Mouse (Mus musculus): ENCODE measurements around the gene Dlat. TPM values are rescaled to one million over a fixed set of nuclear protein-coding genes. Genes with fewer than 3 reads are reported as not detected.

Dlat gene
- polyA plus RNA-seq, 1 experiment from 2014 or later, result 49.5 TPM

GRCm38 (mm10) chr9:50692626-50693580, 33.3 kb upstream of the Dlat start:
- Histone ChIP-seq H3K9ac (replicated peaks) (no peak overlapping the region; the same call in 1 of the 2 replicates), H3K4me2 (peak overlapping the region; percentile 20; the same call in 1 of the 2 replicates), H3K9me3 (no peaks in the 10 kb centered on the region), H3K4me1 (replicated peaks) (peaks cover 14% of the 10 kb centered on the region), H3K4me3 (replicated peaks) (no peak overlapping the region), H3K27me3 (no peaks in the 10 kb centered on the region), H3K36me3 (peaks cover 49% of the 10 kb centered on the region), H3K27ac (peak overlapping the region; percentile 81)
- ATAC-seq (ENCODE audit: insufficient number of reproducible peaks, insufficient read depth, low FRiP score, low TSS enrichment, low read depth), result peak; percentile 60
- 35% methylated on average over 13 of the region's 13 CpGs for WGBS

GRCm38 (mm10) chr9:50686866-50687652, 27.5 kb upstream of the Dlat start:
- no peaks in the 10 kb centered on the region for H3K9me3 ChIP-seq
- H3K27me3 ChIP-seq, result no peaks in the 10 kb centered on the region
- 89% methylated on average over 6 of the region's 6 CpGs for WGBS
- H3K4me2 ChIP-seq, result no peak overlapping the region
- H3K9ac ChIP-seq (replicated peaks), result no peak overlapping the region
- H3K4me3 ChIP-seq (replicated peaks), result no peak overlapping the region
- H3K36me3 ChIP-seq, result peaks cover 78% of the 10 kb centered on the region
- H3K4me1 ChIP-seq (replicated peaks), result no peaks in the 10 kb centered on the region
- ATAC-seq (ENCODE audit: insufficient number of reproducible peaks, insufficient read depth, low FRiP score, low TSS enrichment, low read depth), result no peak
- H3K27ac ChIP-seq, result no peak overlapping the region

GRCm38 (mm10) chr9:50681727-50682126, 22.1 kb upstream of the Dlat start:
- no peak overlapping the region for H3K4me2 ChIP-seq
- H3K9ac ChIP-seq (replicated peaks), result no peak overlapping the region
- peaks cover 90% of the 10 kb centered on the region for H3K36me3 ChIP-seq
- H3K4me3 ChIP-seq (replicated peaks), result no peak overlapping the region
- ATAC-seq (ENCODE audit: insufficient number of reproducible peaks, insufficient read depth, low FRiP score, low TSS enrichment, low read depth), result no peak
- H3K4me1 ChIP-seq (replicated peaks), result no peaks in the 10 kb centered on the region
- 66% methylated on average over 7 of the region's 7 CpGs for WGBS
- no peak overlapping the region for H3K27ac ChIP-seq
- H3K27me3 ChIP-seq, result no peaks in the 10 kb centered on the region
- H3K9me3 ChIP-seq, result no peaks in the 10 kb centered on the region

- H3K4me1 ChIP-seq (replicated peaks), result no peaks in the 10 kb centered on the region
- H3K36me3 ChIP-seq, result peaks cover 84% of the 10 kb centered on the region
- no peaks in the 10 kb centered on the region for H3K27me3 ChIP-seq
- no peak overlapping the region for H3K9ac ChIP-seq (replicated peaks)
- no peak overlapping the region for H3K27ac ChIP-seq
- WGBS, result 90% methylated on average over 1 of the region's 1 CpGs
- no peaks in the 10 kb centered on the region for H3K9me3 ChIP-seq
- no peak overlapping the region for H3K4me3 ChIP-seq (replicated peaks)
- H3K4me2 ChIP-seq, result no peak overlapping the region
- ATAC-seq (ENCODE audit: insufficient number of reproducible peaks, insufficient read depth, low FRiP score, low TSS enrichment, low read depth), result no peak
Observed at GRCm38 (mm10) chr9:50679406-50679805, 19.8 kb upstream of the Dlat start.

GRCm38 (mm10) chr9:50674771-50675170, 15.2 kb upstream of the Dlat start:
- H3K9me3 ChIP-seq, result no peaks in the 10 kb centered on the region
- no peaks in the 10 kb centered on the region for H3K27me3 ChIP-seq
- WGBS, result 33% methylated on average over 1 of the region's 1 CpGs
- peaks cover 43% of the 10 kb centered on the region for H3K36me3 ChIP-seq
- H3K9ac ChIP-seq (replicated peaks), result no peak overlapping the region
- H3K4me1 ChIP-seq (replicated peaks), result no peaks in the 10 kb centered on the region
- H3K4me3 ChIP-seq (replicated peaks), result no peak overlapping the region
- ATAC-seq (ENCODE audit: insufficient number of reproducible peaks, insufficient read depth, low FRiP score, low TSS enrichment, low read depth), result no peak
- no peak overlapping the region for H3K4me2 ChIP-seq
- H3K27ac ChIP-seq, result no peak overlapping the region

- whole genome bisulfite sequencing, result 39% methylated on average over 5 of the region's 5 CpGs
- no peak for ATAC-seq (ENCODE audit: insufficient number of reproducible peaks, insufficient read depth, low FRiP score, low TSS enrichment, low read depth)
- H3K36me3 ChIP-seq, result peaks cover 51% of the 10 kb centered on the region
Observed at GRCm38 (mm10) chr9:50670690-50671089, 11.1 kb upstream of the Dlat start.

GRCm38 (mm10) chr9:50667579-50668498, 8.3 kb upstream of the Dlat start:
- no peak overlapping the region for H3K9ac ChIP-seq (replicated peaks)
- no peak overlapping the region for H3K27ac ChIP-seq
- no peak overlapping the region for H3K4me3 ChIP-seq (replicated peaks)
- no peak overlapping the region for H3K4me2 ChIP-seq
- ATAC-seq (ENCODE audit: insufficient number of reproducible peaks, insufficient read depth, low FRiP score, low TSS enrichment, low read depth), result no peak
- 83% methylated on average over 8 of the region's 8 CpGs for WGBS
- H3K9me3 ChIP-seq, result no peaks in the 10 kb centered on the region
- no peaks in the 10 kb centered on the region for H3K4me1 ChIP-seq (replicated peaks)
- no peaks in the 10 kb centered on the region for H3K27me3 ChIP-seq
- peaks cover 60% of the 10 kb centered on the region for H3K36me3 ChIP-seq

More at GRCm38 (mm10) chr9:50670690-50671089, 11.1 kb upstream of the Dlat start:
- H3K9me3 ChIP-seq, result no peaks in the 10 kb centered on the region
- H3K4me3 ChIP-seq (replicated peaks), result no peak overlapping the region
- H3K9ac ChIP-seq (replicated peaks), result no peak overlapping the region
- H3K27me3 ChIP-seq, result no peaks in the 10 kb centered on the region
- no peak overlapping the region for H3K27ac ChIP-seq
- H3K4me1 ChIP-seq (replicated peaks), result no peaks in the 10 kb centered on the region
- H3K4me2 ChIP-seq, result no peak overlapping the region

- Histone ChIP-seq H3K27ac (no peak overlapping the region), H3K4me3 (replicated peaks) (no peak overlapping the region), H3K9me3 (no peaks in the 10 kb centered on the region), H3K36me3 (peaks cover 60% of the 10 kb centered on the region), H3K4me1 (replicated peaks) (no peaks in the 10 kb centered on the region), H3K4me2 (no peak overlapping the region), H3K9ac (replicated peaks) (no peak overlapping the region), H3K27me3 (no peaks in the 10 kb centered on the region)
- WGBS, result 90% methylated on average over 6 of the region's 6 CpGs
- ATAC-seq (ENCODE audit: insufficient number of reproducible peaks, insufficient read depth, low FRiP score, low TSS enrichment, low read depth), result no peak
Observed at GRCm38 (mm10) chr9:50666442-50666841, 6.9 kb upstream of the Dlat start.

- Histone ChIP-seq H3K27me3 (no peaks in the 10 kb centered on the region), H3K4me2 (no peak overlapping the region), H3K27ac (no peak overlapping the region), H3K36me3 (peaks cover 60% of the 10 kb centered on the region), H3K9me3 (no peaks in the 10 kb centered on the region), H3K4me1 (replicated peaks) (peaks cover 4% of the 10 kb centered on the region; the same call in 1 of the 2 replicates), H3K9ac (replicated peaks) (no peak overlapping the region), H3K4me3 (replicated peaks) (no peak overlapping the region)
- WGBS, result 96% methylated on average over 5 of the region's 5 CpGs
- ATAC-seq (ENCODE audit: insufficient number of reproducible peaks, insufficient read depth, low FRiP score, low TSS enrichment, low read depth), result no peak
Observed at GRCm38 (mm10) chr9:50664826-50665225, 5.2 kb upstream of the Dlat start.

GRCm38 (mm10) chr9:50660431-50660830, 851 bp upstream of the Dlat start:
- Histone ChIP-seq H3K9me3 (no peaks in the 10 kb centered on the region), H3K36me3 (peaks cover 41% of the 10 kb centered on the region), H3K4me2 (peak overlapping the region; percentile 75), H3K4me1 (replicated peaks) (peaks cover 15% of the 10 kb centered on the region), H3K27me3 (no peaks in the 10 kb centered on the region), H3K27ac (no peak overlapping the region), H3K4me3 (replicated peaks) (peak overlapping the region; percentile 77), H3K9ac (replicated peaks) (no peak overlapping the region)
- WGBS, result 27% methylated on average over 12 of the region's 12 CpGs
- no peak for ATAC-seq (ENCODE audit: insufficient number of reproducible peaks, insufficient read depth, low FRiP score, low TSS enrichment, low read depth)
